Mouse (Mus musculus) brain, embryonic 14.5 days (tissue): ENCODE results near the gene Lrrc1.

ENCODE experiments used
- CTCF ChIP-seq: fragments of 200-500 bp; IDR thresholded peaks from 2 replicates; pipeline ENCODE4 v1.5.1; 2012; ENCODE audit warnings: inconsistent platforms, mild to moderate bottlenecking, moderate library complexity, borderline replicate concordance; ENCODE audit not compliant: insufficient read depth, insufficient read length; ENCODE audit errors: extremely low read depth
- POLR2A ChIP-seq: fragments of 200-500 bp; IDR thresholded peaks from 2 replicates; pipeline ENCODE4 v1.6.1; 2012; ENCODE audit warnings: mild to moderate bottlenecking, inconsistent platforms, borderline replicate concordance; ENCODE audit not compliant: poor library complexity, insufficient read depth, insufficient read length, severe bottlenecking; ENCODE audit errors: extremely low read depth

GRCm38 (mm10) chr9:77385611-77386010 lies 159.1 kb downstream of the Lrrc1 start:
- TF ChIP-seq POLR2A (no peak), CTCF (no peak)
